Mouse (Mus musculus) left cerebral cortex, adult 18-20 months (tissue): Measurements from ENCODE around the gene Dlg2. TPM values are rescaled to one million over a fixed set of nuclear protein-coding genes. Genes with fewer than 3 reads are reported as not detected.

Source experiments
- DNase-seq, 2 experiments: peaks; one replicate each; pipeline ENCODE4 v3.0.0; 2021 to 2022; ENCODE audit warnings: low spot score in 2 of 2, mixed read lengths in 1 of 2
- total RNA-seq, 2 experiments: library from RNA; stranded (reverse); gene quantifications; 2 replicates each; pipeline ENCODE4 v1.2.3; 2021

Gene Dlg2
- total RNA-seq, 2 experiments from 2014 or later: 256 to 276 TPM

- DNase-seq: peak; percentile 12 to 26
Measured at GRCm38 (mm10) chr7:90539481-90540402, 63.3 kb downstream of the Dlg2 start.

- DNase-seq: no peak
Measured at GRCm38 (mm10) chr7:90540811-90541323, 64.4 kb downstream of the Dlg2 start.

GRCm38 (mm10) chr7:90553399-90553798 is 76.9 kb downstream of the Dlg2 start:
- no peak for DNase-seq

- no peak for DNase-seq
Measured at GRCm38 (mm10) chr7:90554421-90554820, 77.9 kb downstream of the Dlg2 start.

- no peak for DNase-seq
Measured at GRCm38 (mm10) chr7:90569130-90569529, 92.7 kb downstream of the Dlg2 start.

- no peak for DNase-seq
Measured at GRCm38 (mm10) chr7:90587795-90588194, 111.3 kb downstream of the Dlg2 start.

GRCm38 (mm10) chr7:90588318-90588717 is 111.8 kb downstream of the Dlg2 start:
- no peak for DNase-seq

GRCm38 (mm10) chr7:90609764-90610163 is 133.3 kb downstream of the Dlg2 start:
- no peak for DNase-seq

- DNase-seq: peak in 1 of 2 experiments; percentile 9
Measured at GRCm38 (mm10) chr7:90630546-90630945, 154.1 kb downstream of the Dlg2 start.

- no peak for DNase-seq
Measured at GRCm38 (mm10) chr7:90649512-90649911, 173.0 kb downstream of the Dlg2 start.

- no peak for DNase-seq
Measured at GRCm38 (mm10) chr7:90651128-90651527, 174.7 kb downstream of the Dlg2 start.

GRCm38 (mm10) chr7:90651611-90652010 is 175.1 kb downstream of the Dlg2 start:
- DNase-seq: no peak

GRCm38 (mm10) chr7:90658593-90658992 is 182.1 kb downstream of the Dlg2 start:
- no peak for DNase-seq

GRCm38 (mm10) chr7:90694050-90694449 is 217.6 kb downstream of the Dlg2 start:
- DNase-seq: no peak

GRCm38 (mm10) chr7:90696181-90696950 is 219.9 kb downstream of the Dlg2 start:
- DNase-seq: no peak

- no peak for DNase-seq
Measured at GRCm38 (mm10) chr7:90703163-90703852, 226.8 kb downstream of the Dlg2 start.

- DNase-seq: no peak
Measured at GRCm38 (mm10) chr7:90703951-90704350, 227.5 kb downstream of the Dlg2 start.

GRCm38 (mm10) chr7:90734086-90734485 is 257.6 kb downstream of the Dlg2 start:
- no peak for DNase-seq

GRCm38 (mm10) chr7:90736369-90736768 is 259.9 kb downstream of the Dlg2 start:
- DNase-seq: no peak

- DNase-seq: no peak
Measured at GRCm38 (mm10) chr7:90748636-90749035, 272.2 kb downstream of the Dlg2 start.

GRCm38 (mm10) chr7:90787945-90788344 is 311.5 kb downstream of the Dlg2 start:
- no peak for DNase-seq
